Mouse (Mus musculus): Measurements from ENCODE around the gene Nomo1. TPM values are rescaled to one million over a fixed set of nuclear protein-coding genes. Genes with fewer than 3 reads are reported as not detected.

The Nomo1 gene
- polyA plus RNA-seq, 1 experiment from 2014 or later: 26.4 TPM

GRCm38 (mm10) chr7:46124460-46124859, 91.0 kb downstream of the Nomo1 start:
- Histone ChIP-seq H3K4me3 (ENCODE audit: low read depth, low read length) (no peak overlapping the region), H3K9me3 (ENCODE audit: low read depth, low read length) (no peaks in the 10 kb centered on the region), H3K27me3 (ENCODE audit: insufficient read depth, low read length) (no peaks in the 10 kb centered on the region; the same call in 1 of the 2 replicates), H3K4me2 (no peak overlapping the region), H3K4me1 (ENCODE audit: insufficient read depth) (peaks cover 10% of the 10 kb centered on the region), H3K9ac (no peak overlapping the region), H3K27ac (ENCODE audit: low read depth) (no peak overlapping the region), H3K36me3 (ENCODE audit: insufficient read depth) (no peaks in the 10 kb centered on the region)
- no peak for TF ChIP-seq CTCF (IDR thresholded peaks at IDR 0.05; ENCODE audit: low read depth)
- ATAC-seq (ENCODE audit: insufficient read depth) (peak; percentile 10; the same call in 1 of the 2 replicates), DNase-seq (peak; percentile 42)
- WGBS: 41% methylated on average over 6 of the region's 6 CpGs

- Histone ChIP-seq H3K36me3 (ENCODE audit: insufficient read depth) (no peaks in the 10 kb centered on the region), H3K27me3 (ENCODE audit: insufficient read depth, low read length) (no peaks in the 10 kb centered on the region; the same call in 1 of the 2 replicates), H3K9me3 (ENCODE audit: low read depth, low read length) (no peaks in the 10 kb centered on the region), H3K4me3 (ENCODE audit: low read depth, low read length) (no peak overlapping the region), H3K27ac (ENCODE audit: low read depth) (no peak overlapping the region), H3K4me2 (no peak overlapping the region), H3K4me1 (ENCODE audit: insufficient read depth) (peaks cover 10% of the 10 kb centered on the region), H3K9ac (no peak overlapping the region)
- no peak for DNase-seq
- no peak for ATAC-seq (ENCODE audit: insufficient read depth)
- no peak for TF ChIP-seq CTCF (IDR thresholded peaks at IDR 0.05; ENCODE audit: low read depth)
- 62% methylated on average over 11 of the region's 11 CpGs for WGBS
Measured at GRCm38 (mm10) chr7:46125340-46125739, 91.8 kb downstream of the Nomo1 start.

DNA sequence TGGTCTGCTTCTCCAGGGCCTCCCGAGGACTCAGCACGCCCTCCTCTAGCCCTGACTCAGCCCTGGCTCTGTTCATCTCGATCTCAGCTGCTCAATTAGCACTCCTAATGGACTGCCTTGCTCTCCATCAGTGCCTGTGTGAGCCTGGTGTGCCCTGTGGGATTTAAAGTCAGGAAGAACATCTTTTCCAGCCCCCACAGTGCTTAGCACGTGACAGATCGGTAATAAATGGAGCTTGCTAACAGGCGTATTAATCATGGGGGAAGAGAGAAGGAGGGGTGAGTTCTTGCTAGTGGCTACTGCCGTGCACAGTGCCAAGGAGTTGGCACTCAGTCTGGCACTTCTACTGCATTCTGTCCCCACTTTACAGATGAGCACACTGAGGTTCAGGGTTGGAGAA, 94.7 kb downstream of the Nomo1 start:
- no peak for ATAC-seq (ENCODE audit: insufficient read depth)
- no peak overlapping the region for H3K9ac ChIP-seq

DNA sequence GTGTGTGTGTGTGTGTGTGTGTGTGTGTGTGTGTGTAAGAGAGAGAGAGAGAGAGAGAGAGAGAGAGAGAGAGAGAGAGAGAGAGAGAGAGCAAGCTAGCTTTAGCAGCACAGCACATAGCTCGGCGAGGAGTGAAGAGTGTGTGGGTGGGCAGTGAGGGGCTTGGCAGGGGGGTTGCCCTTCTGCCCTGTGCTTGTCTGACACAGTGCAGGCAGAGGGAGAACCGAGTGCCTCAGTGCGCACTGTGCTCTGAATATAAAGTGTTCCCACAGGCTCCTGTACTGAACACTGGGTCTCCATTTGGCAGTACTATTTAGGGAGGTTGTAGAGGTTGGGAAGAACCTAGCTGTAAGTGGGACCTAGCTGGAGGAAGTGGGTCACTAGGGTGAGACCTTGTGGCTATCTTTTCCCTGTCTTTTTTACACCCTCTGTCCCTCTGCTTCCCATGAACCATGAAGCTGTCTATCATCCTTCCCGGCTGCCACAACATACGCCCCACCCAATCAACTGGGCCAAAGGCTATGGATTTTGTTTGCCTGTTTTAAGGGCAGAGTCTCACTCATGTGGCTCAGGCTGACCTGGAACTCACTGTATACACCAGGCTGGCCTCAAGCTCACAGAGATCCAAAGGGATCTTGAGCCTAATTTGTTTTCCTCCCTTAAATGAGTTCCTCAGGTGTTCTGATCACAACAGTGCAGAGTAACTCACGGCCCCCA, 96.1 kb downstream of the Nomo1 start:
- no peak for DNase-seq
- Histone ChIP-seq H3K4me2 (no peak overlapping the region), H3K9me3 (ENCODE audit: low read depth, low read length) (no peaks in the 10 kb centered on the region), H3K4me3 (ENCODE audit: low read depth, low read length) (no peak overlapping the region), H3K36me3 (ENCODE audit: insufficient read depth) (no peaks in the 10 kb centered on the region), H3K27ac (ENCODE audit: low read depth) (no peak overlapping the region), H3K4me1 (ENCODE audit: insufficient read depth) (peaks cover 2% of the 10 kb centered on the region; the same call in 1 of the 2 replicates), H3K27me3 (ENCODE audit: insufficient read depth, low read length) (no peaks in the 10 kb centered on the region; the same call in 1 of the 2 replicates), H3K9ac (no peak overlapping the region)
- no peak for ATAC-seq (ENCODE audit: insufficient read depth)
- TF ChIP-seq CTCF (IDR thresholded peaks at IDR 0.05; ENCODE audit: low read depth): no peak
- 29% methylated on average over 7 of the region's 7 CpGs for WGBS

More for the DNA sequence above, 94.7 kb downstream of the Nomo1 start:
- H3K36me3 ChIP-seq (ENCODE audit: insufficient read depth): no peaks in the 10 kb centered on the region
- no peak overlapping the region for H3K4me3 ChIP-seq (ENCODE audit: low read depth, low read length)
- no peak for TF ChIP-seq CTCF (IDR thresholded peaks at IDR 0.05; ENCODE audit: low read depth)
- H3K27me3 ChIP-seq (ENCODE audit: insufficient read depth, low read length): no peaks in the 10 kb centered on the region; the same call in 1 of the 2 replicates
- WGBS: 41% methylated on average over 7 of the region's 7 CpGs
- DNase-seq: no peak
- no peaks in the 10 kb centered on the region for H3K9me3 ChIP-seq (ENCODE audit: low read depth, low read length)
- H3K27ac ChIP-seq (ENCODE audit: low read depth): no peak overlapping the region
- H3K4me2 ChIP-seq: no peak overlapping the region
- H3K4me1 ChIP-seq (ENCODE audit: insufficient read depth): peaks cover 10% of the 10 kb centered on the region

- Histone ChIP-seq H3K36me3 (ENCODE audit: insufficient read depth) (no peaks in the 10 kb centered on the region), H3K9me3 (ENCODE audit: low read depth, low read length) (no peaks in the 10 kb centered on the region), H3K4me2 (no peak overlapping the region), H3K4me1 (ENCODE audit: insufficient read depth) (no peaks in the 10 kb centered on the region), H3K27me3 (ENCODE audit: insufficient read depth, low read length) (no peaks in the 10 kb centered on the region; the same call in 1 of the 2 replicates), H3K9ac (no peak overlapping the region), H3K4me3 (ENCODE audit: low read depth, low read length) (no peak overlapping the region), H3K27ac (ENCODE audit: low read depth) (no peak overlapping the region)
- 49% methylated on average over 7 of the region's 7 CpGs for WGBS
- no peak for ATAC-seq (ENCODE audit: insufficient read depth)
- TF ChIP-seq CTCF (IDR thresholded peaks at IDR 0.05; ENCODE audit: low read depth): no peak
- DNase-seq: no peak
Measured at GRCm38 (mm10) chr7:46130723-46131122, 97.2 kb downstream of the Nomo1 start.

DNA sequence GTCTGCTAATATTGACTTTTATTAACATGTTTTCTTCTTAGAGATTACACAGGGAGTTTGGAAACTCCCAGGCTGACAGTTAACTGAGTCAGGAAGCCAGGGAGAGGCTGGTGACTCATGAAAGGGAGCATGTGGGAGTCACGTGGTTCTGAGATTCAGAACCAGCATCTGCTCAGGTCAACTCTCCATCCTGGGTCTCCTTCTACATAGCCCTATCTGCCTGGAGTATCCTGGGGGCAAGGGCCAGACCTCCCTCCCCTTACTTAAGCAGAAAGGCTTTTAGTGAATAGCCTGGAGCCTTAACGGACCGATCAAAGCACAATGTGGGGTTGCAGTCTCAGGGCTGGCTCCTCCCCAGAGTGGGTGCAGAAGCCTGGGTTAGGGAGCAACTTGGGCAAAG, 97.8 kb downstream of the Nomo1 start:
- Histone ChIP-seq H3K9me3 (ENCODE audit: low read depth, low read length) (no peaks in the 10 kb centered on the region), H3K4me1 (ENCODE audit: insufficient read depth) (no peaks in the 10 kb centered on the region), H3K27me3 (ENCODE audit: insufficient read depth, low read length) (no peaks in the 10 kb centered on the region; the same call in 1 of the 2 replicates), H3K4me3 (ENCODE audit: low read depth, low read length) (no peak overlapping the region), H3K4me2 (no peak overlapping the region), H3K9ac (no peak overlapping the region), H3K36me3 (ENCODE audit: insufficient read depth) (no peaks in the 10 kb centered on the region), H3K27ac (ENCODE audit: low read depth) (no peak overlapping the region)
- ATAC-seq (ENCODE audit: insufficient read depth): no peak
- TF ChIP-seq CTCF (IDR thresholded peaks at IDR 0.05; ENCODE audit: low read depth): no peak
- WGBS: 27% methylated on average over 3 of the region's 3 CpGs
- DNase-seq: no peak

DNA sequence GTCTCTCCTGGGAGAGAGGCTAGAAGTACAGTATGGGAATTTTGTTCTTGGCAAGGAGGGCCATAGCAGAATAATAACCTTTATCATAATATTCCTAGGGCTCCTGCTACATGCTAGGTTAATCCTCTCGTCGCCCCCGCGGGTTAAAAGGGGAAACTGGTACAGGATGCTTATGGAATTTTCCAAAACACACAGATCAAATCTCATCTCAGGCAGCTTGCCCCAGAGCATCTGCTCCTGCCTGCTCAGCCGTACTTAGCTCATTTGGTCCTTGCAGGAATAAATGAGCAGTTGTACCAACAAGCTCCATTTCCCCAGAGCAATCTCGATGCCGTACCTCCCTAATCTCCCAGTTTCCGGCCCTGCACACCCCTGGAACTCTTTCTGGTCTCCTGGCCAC, 98.3 kb downstream of the Nomo1 start:
- Histone ChIP-seq H3K27me3 (ENCODE audit: insufficient read depth, low read length) (no peaks in the 10 kb centered on the region; the same call in 1 of the 2 replicates), H3K36me3 (ENCODE audit: insufficient read depth) (no peaks in the 10 kb centered on the region), H3K9ac (no peak overlapping the region), H3K4me3 (ENCODE audit: low read depth, low read length) (no peak overlapping the region), H3K27ac (ENCODE audit: low read depth) (no peak overlapping the region), H3K9me3 (ENCODE audit: low read depth, low read length) (no peaks in the 10 kb centered on the region), H3K4me1 (ENCODE audit: insufficient read depth) (no peaks in the 10 kb centered on the region), H3K4me2 (no peak overlapping the region)
- 63% methylated on average over 8 of the region's 8 CpGs for WGBS
- TF ChIP-seq CTCF (IDR thresholded peaks at IDR 0.05; ENCODE audit: low read depth): no peak
- DNase-seq (no peak), ATAC-seq (ENCODE audit: insufficient read depth) (no peak)

All from lung, embryonic 14.5 days (tissue).